Mouse (Mus musculus) G1E-ER4 (cell line): ENCODE measurements at regions not wholly inside any gene's neighbourhood (a gene's known extent, or its start where the extent isn't known, plus 50 kb on each side); places are given as distances from the start of the nearest gene placed in this dataset.
A peak's percentile ranks its signal among the peaks of the same experiment; 100 is the strongest.

ENCODE experiments used
- GATA1 ChIP-seq: IDR thresholded peaks from one replicate; pipeline ENCODE4 v1.8.0; 2012; ENCODE audit warnings: low read length, inconsistent platforms

GRCm38 (mm10) chr19:52321626-52322025, 57.5 kb downstream of the Ins1 start:
- no peak for TF ChIP-seq GATA1

- TF ChIP-seq GATA1: peak; percentile 95
Measured at GRCm38 (mm10) chr19:52331398-52331797, 67.3 kb downstream of the Ins1 start.

GRCm38 (mm10) chr19:52355175-52355574, 91.1 kb downstream of the Ins1 start:
- no peak for TF ChIP-seq GATA1

GRCm38 (mm10) chr19:52374892-52375578, 110.9 kb downstream of the Ins1 start:
- no peak for TF ChIP-seq GATA1

- TF ChIP-seq GATA1: no peak
Measured at GRCm38 (mm10) chr19:52406653-52407052, 142.6 kb downstream of the Ins1 start.

- peak; percentile 88 for TF ChIP-seq GATA1
Measured at GRCm38 (mm10) chr19:52428768-52429167, 164.7 kb downstream of the Ins1 start.

- no peak for TF ChIP-seq GATA1
Measured at GRCm38 (mm10) chr19:52442523-52442922, 178.4 kb downstream of the Ins1 start.

GRCm38 (mm10) chr19:52448931-52449330, 184.8 kb downstream of the Ins1 start:
- no peak for TF ChIP-seq GATA1

GRCm38 (mm10) chr19:52449392-52449791, 185.3 kb downstream of the Ins1 start:
- TF ChIP-seq GATA1: no peak
